Mouse (Mus musculus) ES-Bruce4 (cell line): ENCODE results near the gene Dnajb8.

Experiments
- EP300 ChIP-seq: IDR thresholded peaks from 2 replicates; pipeline ENCODE4 v1.6.1; 2011; ENCODE audit warnings: low read depth, low read length; ENCODE audit not compliant: insufficient read depth
- POLR2A ChIP-seq: IDR thresholded peaks from one replicate; pipeline ENCODE4 v1.8.1; 2011; ENCODE audit warnings: low read length; ENCODE audit not compliant: insufficient read depth

GRCm38 (mm10) chr6:88262160-88262559, 40.1 kb downstream of the Dnajb8 start:
- TF ChIP-seq POLR2A = no peak
- no peak for TF ChIP-seq EP300
